Mouse (Mus musculus): ENCODE results near the gene Ccdc18. TPM values are rescaled to one million over a fixed set of nuclear protein-coding genes. Genes with fewer than 3 reads are reported as not detected.
"Not testable (repeated sequence)": the region's sequence is repeated elsewhere in the genome, so short reads cannot be mapped to it uniquely, and the experiment has no call there.

Ccdc18 gene
- 1 to 10 TPM; 1.4 to 1.8 (median 1.6) TPM for total RNA-seq (2022)

- DNase-seq (ENCODE audit: low spot score in 2 of 2), result peak; percentile 95 to 96
Observed at GRCm38 (mm10) chr5:108132441-108133243, at the start of gene Ccdc18, which contains the start of gene Tmed5. Gene Ccdc18 (plus strand): TSS chr5:108132875. Gene Tmed5 (minus strand): TSS chr5:108132620.

- no peak for DNase-seq (ENCODE audit: low spot score in 2 of 2)
Observed at GRCm38 (mm10) chr5:108085440-108085839, 47.2 kb upstream of the Ccdc18 start.

- DNase-seq (ENCODE audit: low spot score in 2 of 2), result not testable (repeated sequence)
Observed at GRCm38 (mm10) chr5:108092731-108093130, 39.9 kb upstream of the Ccdc18 start.

GRCm38 (mm10) chr5:108097676-108098075 lies 35.0 kb upstream of the Ccdc18 start:
- DNase-seq (ENCODE audit: low spot score in 2 of 2), result no peak

GRCm38 (mm10) chr5:108100196-108100595 lies 32.5 kb upstream of the Ccdc18 start:
- no peak for DNase-seq (ENCODE audit: low spot score in 2 of 2)

- DNase-seq (ENCODE audit: low spot score in 2 of 2), result no peak
Observed at GRCm38 (mm10) chr5:108104306-108104705, 28.4 kb upstream of the Ccdc18 start.

- DNase-seq (ENCODE audit: low spot score in 2 of 2), result no peak
Observed at GRCm38 (mm10) chr5:108109346-108109745, 23.3 kb upstream of the Ccdc18 start.

- no peak for DNase-seq (ENCODE audit: low spot score in 2 of 2)
Observed at GRCm38 (mm10) chr5:108117693-108118092, 15.0 kb upstream of the Ccdc18 start.

GRCm38 (mm10) chr5:108120221-108120900 lies 12.3 kb upstream of the Ccdc18 start:
- no peak for DNase-seq (ENCODE audit: low spot score in 2 of 2)

- DNase-seq (ENCODE audit: low spot score in 2 of 2), result no peak
Observed at GRCm38 (mm10) chr5:108131849-108132440, 730 bp upstream of the Ccdc18 start.

GRCm38 (mm10) chr5:108152592-108152991 lies 19.9 kb downstream of the Ccdc18 start:
- no peak for DNase-seq (ENCODE audit: low spot score in 2 of 2)

GRCm38 (mm10) chr5:108160796-108161195 lies 28.1 kb downstream of the Ccdc18 start:
- no peak for DNase-seq (ENCODE audit: low spot score in 2 of 2)

- DNase-seq (ENCODE audit: low spot score in 2 of 2), result peak in 1 of 2 experiments; percentile 5
Observed at GRCm38 (mm10) chr5:108163695-108164094, 31.0 kb downstream of the Ccdc18 start.

- no peak for DNase-seq (ENCODE audit: low spot score in 2 of 2)
Observed at GRCm38 (mm10) chr5:108184050-108184449, 51.4 kb downstream of the Ccdc18 start.

GRCm38 (mm10) chr5:108188967-108189366 lies 56.3 kb downstream of the Ccdc18 start:
- DNase-seq (ENCODE audit: low spot score in 2 of 2), result no peak

- no peak for DNase-seq (ENCODE audit: low spot score in 2 of 2)
Observed at GRCm38 (mm10) chr5:108206008-108206407, 73.3 kb downstream of the Ccdc18 start.

GRCm38 (mm10) chr5:108211512-108211911 lies 78.8 kb downstream of the Ccdc18 start:
- DNase-seq (ENCODE audit: low spot score in 2 of 2), result no peak

- DNase-seq (ENCODE audit: low spot score in 2 of 2), result no peak
Observed at GRCm38 (mm10) chr5:108214928-108215327, 82.3 kb downstream of the Ccdc18 start.

GRCm38 (mm10) chr5:108224077-108224476 lies 91.4 kb downstream of the Ccdc18 start:
- DNase-seq (ENCODE audit: low spot score in 2 of 2), result no peak

GRCm38 (mm10) chr5:108226159-108226558 lies 93.5 kb downstream of the Ccdc18 start:
- no peak for DNase-seq (ENCODE audit: low spot score in 2 of 2)

GRCm38 (mm10) chr5:108246314-108246765 lies 113.7 kb downstream of the Ccdc18 start:
- no peak for DNase-seq (ENCODE audit: low spot score in 2 of 2)

GRCm38 (mm10) chr5:108250033-108250432 lies 117.4 kb downstream of the Ccdc18 start:
- DNase-seq (ENCODE audit: low spot score in 2 of 2), result no peak

All from layer of hippocampus, adult 8-10 months (tissue).